Mouse (Mus musculus): ENCODE data around the gene Olfr1102. TPM values are rescaled to one million over a fixed set of nuclear protein-coding genes. Genes with fewer than 3 reads are reported as not detected.

Olfr1102 gene
- not detected in 2 replicates for polyA plus RNA-seq (2012; rRNA removed)

GRCm38 (mm10) chr2:86998098-86998497 lies at the start of gene Olfr1102:
Gene Olfr1102 (plus strand): TSS chr2:86998398.

GRCm38 (mm10) chr2:86960593-86960992 lies 37.6 kb upstream of the Olfr1102 start, which contains the start of gene Olfr1099:
Gene Olfr1099 (minus strand): TSS chr2:86960693.

GRCm38 (mm10) chr2:86979854-86980253 lies 18.3 kb upstream of the Olfr1102 start, which contains the start of gene Olfr1100:
Gene Olfr1100 (minus strand): TSS chr2:86979954.

GRCm38 (mm10) chr2:86991121-86991520 lies 7.1 kb upstream of the Olfr1102 start, which contains the start of gene Olfr1101:
Gene Olfr1101 (minus strand): TSS chr2:86991221.

GRCm38 (mm10) chr2:87026980-87027379 lies 28.8 kb downstream of the Olfr1102 start, which contains the start of gene Olfr1104:
Gene Olfr1104 (minus strand): TSS chr2:87027080.

GRCm38 (mm10) chr2:87036431-87036830 lies 38.2 kb downstream of the Olfr1102 start, which contains the start of gene Olfr1105:
Gene Olfr1105 (minus strand): TSS chr2:87036531.

GRCm38 (mm10) chr2:87052173-87052572 lies 54.0 kb downstream of the Olfr1102 start, which contains the start of gene Olfr1106:
Gene Olfr1106 (minus strand): TSS chr2:87052273.

Other genes with a start within 250 kb of the Olfr1102 start
- not detected in 2 replicates for gene Olfr1090, start 239.4 kb upstream of the Olfr1102 start, polyA plus RNA-seq (2012; rRNA removed)
- not detected in 2 replicates for gene Olfr1093, start 215.9 kb upstream of the Olfr1102 start, polyA plus RNA-seq (2012; rRNA removed)
- not detected in 2 replicates for gene Olfr141, start 188.4 kb upstream of the Olfr1102 start, polyA plus RNA-seq (2012; rRNA removed)
- gene Olfr1094, start 173.7 kb upstream of the Olfr1102 start, polyA plus RNA-seq (2012; rRNA removed): not detected in 2 replicates
- gene Olfr1095, start 146.7 kb upstream of the Olfr1102 start, polyA plus RNA-seq (2012; rRNA removed): not detected in 2 replicates
- not detected in 2 replicates for gene Gm13723, start 123.6 kb upstream of the Olfr1102 start, polyA plus RNA-seq (2012; rRNA removed)
- not detected in 2 replicates for gene Olfr1097, start 106.2 kb upstream of the Olfr1102 start, polyA plus RNA-seq (2012; rRNA removed)
- gene Olfr1098, start 73.9 kb upstream of the Olfr1102 start, polyA plus RNA-seq (2012; rRNA removed): not detected in 2 replicates
- not detected in 2 replicates for gene Olfr1099, start 37.7 kb upstream of the Olfr1102 start, polyA plus RNA-seq (2012; rRNA removed)
- not detected in 2 replicates for gene Olfr1100, start 18.4 kb upstream of the Olfr1102 start, polyA plus RNA-seq (2012; rRNA removed)
- gene Olfr1101, start 7.2 kb upstream of the Olfr1102 start, polyA plus RNA-seq (2012; rRNA removed): not detected in 2 replicates
- gene Olfr1104, start 28.7 kb downstream of the Olfr1102 start, polyA plus RNA-seq (2012; rRNA removed): not detected in 2 replicates
- not detected in 2 replicates for gene Olfr1105, start 38.1 kb downstream of the Olfr1102 start, polyA plus RNA-seq (2012; rRNA removed)
- not detected in 2 replicates for gene Olfr1106, start 53.9 kb downstream of the Olfr1102 start, polyA plus RNA-seq (2012; rRNA removed)
- gene Olfr1107, start 77.4 kb downstream of the Olfr1102 start, polyA plus RNA-seq (2012; rRNA removed): not detected in 2 replicates
- not detected in 2 replicates for gene Olfr1109, start 97.6 kb downstream of the Olfr1102 start, polyA plus RNA-seq (2012; rRNA removed)
- not detected in 2 replicates for gene Olfr259, start 116.2 kb downstream of the Olfr1102 start, polyA plus RNA-seq (2012; rRNA removed)
- not detected in 2 replicates for gene Olfr1110, start 141.9 kb downstream of the Olfr1102 start, polyA plus RNA-seq (2012; rRNA removed)
- not detected in 2 replicates for gene Olfr1111, start 154.2 kb downstream of the Olfr1102 start, polyA plus RNA-seq (2012; rRNA removed)
- not detected in 2 replicates for gene Olfr1112, start 189.4 kb downstream of the Olfr1102 start, polyA plus RNA-seq (2012; rRNA removed)
- gene Olfr1113, start 210.6 kb downstream of the Olfr1102 start, polyA plus RNA-seq (2012; rRNA removed): not detected in 2 replicates
- gene Olfr1115, start 249.6 kb downstream of the Olfr1102 start, polyA plus RNA-seq (2012; rRNA removed): not detected in 2 replicates

Data from ovary, adult 2 months (tissue).